Mouse (Mus musculus) kidney, adult 2 months (tissue): Measurements from ENCODE around the gene Osbpl9.

ENCODE experiments used
- CTCF ChIP-seq: fragments of 200-500 bp; conservative IDR thresholded peaks from 2 replicates; pipeline ENCODE4 v1.5.1; 2011; ENCODE audit warnings: low read depth, mild to moderate bottlenecking, control low read depth, low read length, moderate library complexity, mixed read lengths; ENCODE audit not compliant: insufficient read depth, insufficient read length
- POLR2A ChIP-seq: fragments of 200-500 bp; IDR thresholded peaks from one replicate; pipeline ENCODE4 v1.6.1; 2011; ENCODE audit warnings: low read depth, low read length, control low read depth

GRCm38 (mm10) chr4:109156073-109156472 lies 46.0 kb downstream of the Osbpl9 start:
- no peak for TF ChIP-seq CTCF
- no peak for TF ChIP-seq POLR2A
